Mouse (Mus musculus) kidney, embryonic 16.5 days (tissue): ENCODE data around the gene Rhobtb1. TPM values are rescaled to one million over a fixed set of nuclear protein-coding genes. Genes with fewer than 3 reads are reported as not detected.

Experiments used
- ATAC-seq: fragments of 200-750 bp; cut with Nextera tagmentation; 2 replicates; pipeline ENCODE4 v1.8.0; 2017; ENCODE audit warnings: moderate TSS enrichment; ENCODE audit not compliant: low FRiP score, low TSS enrichment
- H3K27ac ChIP-seq: fragments of 300-500 bp; sonication (generic); 2 replicates; pipeline ENCODE4 v1.5.1; 2014; ENCODE audit warnings: low read length
- H3K27me3 ChIP-seq: fragments of 300-500 bp; sonication (generic); 2 replicates; pipeline ENCODE4 v1.6.1; 2014; ENCODE audit warnings: low read length, control low read depth, mixed read lengths; ENCODE audit not compliant: insufficient read depth
- H3K36me3 ChIP-seq: fragments of 300-500 bp; sonication (generic); 2 replicates; pipeline ENCODE4 v1.6.1; 2014; ENCODE audit warnings: low read length, control low read depth, mixed read lengths; ENCODE audit not compliant: insufficient read depth
- H3K4me1 ChIP-seq: fragments of 300-500 bp; sonication (generic); 2 replicates; pipeline ENCODE4 v1.6.1; 2014; ENCODE audit warnings: low read length, control low read depth, mixed read lengths; ENCODE audit not compliant: insufficient read depth
- H3K4me2 ChIP-seq: fragments of 300-500 bp; sonication (generic); replicated peaks from 2 replicates; pipeline ENCODE4 v1.6.1; 2014; ENCODE audit warnings: low read depth, low read length
- H3K4me3 ChIP-seq: fragments of 300-500 bp; sonication (generic); 2 replicates; pipeline ENCODE4 v1.5.1; 2014; ENCODE audit warnings: mild to moderate bottlenecking, low read length
- H3K9ac ChIP-seq: fragments of 300-500 bp; sonication (generic); replicated peaks from 2 replicates; pipeline ENCODE4 v1.6.1; 2014; ENCODE audit warnings: low read length
- H3K9me3 ChIP-seq: fragments of 300-500 bp; sonication (generic); 2 replicates; pipeline ENCODE4 v1.6.1; 2016; ENCODE audit warnings: low read length, control low read depth
- WGBS: fragments of 180-500 bp; shearing (Covaris S2); extraction: QIAGEN DNeasy Blood & Tissue Kit; methylation state at CpG from one replicate; pipeline ENCODE4 v1.1.7; 2014; 5-methylcytosine and 5-hydroxymethylcytosine counted together
- polyA plus RNA-seq: library from polyadenylated mRNA; unstranded; fragments of >200 nt; fragmentation: Nextera tagmentation; extraction: Ambion mirVana; gene quantifications from 2 replicates; pipeline ENCODE4 v1.2.1, GENCODE M21; 2015

The Rhobtb1 gene
- polyA plus RNA-seq, 1 experiment from 2014 or later = 22.2 TPM

GRCm38 (mm10) chr10:69290736-69291135 is 139.5 kb downstream of the Rhobtb1 start:
- H3K9ac ChIP-seq = no peak overlapping the region
- no peak for ATAC-seq
- H3K4me1 ChIP-seq = no peaks in the 10 kb centered on the region
- peaks cover 3% of the 10 kb centered on the region; the same call in 1 of the 2 replicates for H3K9me3 ChIP-seq
- 92% methylated on average over 8 of the region's 8 CpGs for WGBS
- peaks cover 16% of the 10 kb centered on the region for H3K36me3 ChIP-seq
- H3K4me3 ChIP-seq = no peak overlapping the region
- H3K4me2 ChIP-seq = no peak overlapping the region
- H3K27me3 ChIP-seq = no peaks in the 10 kb centered on the region
- no peak overlapping the region for H3K27ac ChIP-seq

- no peaks in the 10 kb centered on the region for H3K36me3 ChIP-seq
- ATAC-seq = no peak
These were observed 144.7 kb downstream of the Rhobtb1 start for GRCm38 (mm10) chr10:69295919-69296318.

GRCm38 (mm10) chr10:69299985-69300384 is 148.8 kb downstream of the Rhobtb1 start:
- no peaks in the 10 kb centered on the region for H3K27me3 ChIP-seq
- 75% methylated on average over 7 of the region's 7 CpGs for WGBS
- no peak overlapping the region for H3K9ac ChIP-seq
- H3K36me3 ChIP-seq = no peaks in the 10 kb centered on the region
- no peak overlapping the region for H3K27ac ChIP-seq
- H3K4me1 ChIP-seq = no peaks in the 10 kb centered on the region
- H3K4me2 ChIP-seq = no peak overlapping the region
- no peak overlapping the region for H3K4me3 ChIP-seq
- no peaks in the 10 kb centered on the region for H3K9me3 ChIP-seq
- ATAC-seq = no peak

More at GRCm38 (mm10) chr10:69295919-69296318, 144.7 kb downstream of the Rhobtb1 start:
- H3K4me1 ChIP-seq = no peaks in the 10 kb centered on the region
- no peak overlapping the region for H3K27ac ChIP-seq
- H3K4me3 ChIP-seq = no peak overlapping the region
- 70% methylated on average over 9 of the region's 9 CpGs for WGBS
- no peaks in the 10 kb centered on the region for H3K27me3 ChIP-seq
- H3K9me3 ChIP-seq = peaks cover 3% of the 10 kb centered on the region; the same call in 1 of the 2 replicates
- H3K9ac ChIP-seq = no peak overlapping the region
- no peak overlapping the region for H3K4me2 ChIP-seq

GRCm38 (mm10) chr10:69302667-69303066 is 151.4 kb downstream of the Rhobtb1 start:
- Histone ChIP-seq H3K27me3 (no peaks in the 10 kb centered on the region), H3K36me3 (no peaks in the 10 kb centered on the region), H3K4me2 (no peak overlapping the region), H3K9me3 (no peaks in the 10 kb centered on the region), H3K4me1 (peaks cover 10% of the 10 kb centered on the region), H3K4me3 (no peak overlapping the region), H3K27ac (no peak overlapping the region), H3K9ac (no peak overlapping the region)
- 80% methylated on average over 3 of the region's 3 CpGs for WGBS
- ATAC-seq = no peak

GRCm38 (mm10) chr10:69304819-69305218 is 153.6 kb downstream of the Rhobtb1 start:
- Histone ChIP-seq H3K4me2 (no peak overlapping the region), H3K27ac (peak overlapping the region; percentile 72), H3K9me3 (no peaks in the 10 kb centered on the region), H3K4me3 (no peak overlapping the region), H3K9ac (no peak overlapping the region), H3K4me1 (peaks cover 14% of the 10 kb centered on the region), H3K27me3 (no peaks in the 10 kb centered on the region), H3K36me3 (no peaks in the 10 kb centered on the region)
- peak; percentile 21; the same call in 1 of the 2 replicates for ATAC-seq
- WGBS = 79% methylated on average over 3 of the region's 3 CpGs

- ATAC-seq = peak; percentile 64; the same call in 1 of the 2 replicates
- Histone ChIP-seq H3K4me2 (peak overlapping the region; percentile 27; the same call in 1 of the 2 replicates), H3K9me3 (no peaks in the 10 kb centered on the region), H3K27ac (peak overlapping the region; percentile 72), H3K4me3 (no peak overlapping the region), H3K27me3 (no peaks in the 10 kb centered on the region), H3K36me3 (no peaks in the 10 kb centered on the region), H3K9ac (no peak overlapping the region), H3K4me1 (peaks cover 14% of the 10 kb centered on the region)
- WGBS = 18% methylated on average over 7 of the region's 7 CpGs
These were observed 154.4 kb downstream of the Rhobtb1 start for GRCm38 (mm10) chr10:69305600-69305999.

- H3K9me3 ChIP-seq = no peaks in the 10 kb centered on the region
- peak overlapping the region; percentile 72 for H3K27ac ChIP-seq
- peaks cover 14% of the 10 kb centered on the region for H3K4me1 ChIP-seq
- H3K9ac ChIP-seq = no peak overlapping the region
- H3K4me2 ChIP-seq = no peak overlapping the region
- no peak overlapping the region for H3K4me3 ChIP-seq
- no peak for ATAC-seq
- no peaks in the 10 kb centered on the region for H3K27me3 ChIP-seq
- 52% methylated on average over 14 of the region's 14 CpGs for WGBS
- H3K36me3 ChIP-seq = no peaks in the 10 kb centered on the region
These were observed 155.0 kb downstream of the Rhobtb1 start for GRCm38 (mm10) chr10:69306205-69306604.

GRCm38 (mm10) chr10:69307067-69307466 is 155.8 kb downstream of the Rhobtb1 start:
- WGBS = 35% methylated on average over 5 of the region's 5 CpGs
- Histone ChIP-seq H3K4me2 (no peak overlapping the region), H3K36me3 (no peaks in the 10 kb centered on the region), H3K27ac (no peak overlapping the region), H3K9ac (no peak overlapping the region), H3K27me3 (no peaks in the 10 kb centered on the region), H3K9me3 (no peaks in the 10 kb centered on the region), H3K4me3 (no peak overlapping the region), H3K4me1 (peaks cover 14% of the 10 kb centered on the region)
- peak; percentile 68 for ATAC-seq

GRCm38 (mm10) chr10:69309109-69309508 is 157.9 kb downstream of the Rhobtb1 start:
- Histone ChIP-seq H3K9me3 (no peaks in the 10 kb centered on the region), H3K4me3 (no peak overlapping the region), H3K36me3 (no peaks in the 10 kb centered on the region), H3K4me1 (peaks cover 16% of the 10 kb centered on the region), H3K27me3 (no peaks in the 10 kb centered on the region), H3K27ac (no peak overlapping the region), H3K4me2 (no peak overlapping the region), H3K9ac (no peak overlapping the region)
- no peak for ATAC-seq
- WGBS = 35% methylated on average over 5 of the region's 5 CpGs

- WGBS = 73% methylated on average over 16 of the region's 16 CpGs
- H3K36me3 ChIP-seq = no peaks in the 10 kb centered on the region
- ATAC-seq = no peak
- peaks cover 11% of the 10 kb centered on the region for H3K4me1 ChIP-seq
- H3K27ac ChIP-seq = no peak overlapping the region
- no peaks in the 10 kb centered on the region for H3K9me3 ChIP-seq
- no peak overlapping the region for H3K4me2 ChIP-seq
- H3K4me3 ChIP-seq = no peak overlapping the region
- H3K9ac ChIP-seq = no peak overlapping the region
- no peaks in the 10 kb centered on the region for H3K27me3 ChIP-seq
These were observed 160.6 kb downstream of the Rhobtb1 start for GRCm38 (mm10) chr10:69311867-69312266.
